Mouse (Mus musculus): Measurements from ENCODE around the gene Plaur. TPM values are rescaled to one million over a fixed set of nuclear protein-coding genes. Genes with fewer than 3 reads are reported as not detected.
A peak's percentile ranks its signal among the peaks of the same experiment; 100 is the strongest.

The Plaur gene
- polyA plus RNA-seq, 1 experiment from 2014 or later = 17.6 TPM

- Histone ChIP-seq H3K4me1 (replicated peaks; ENCODE audit: control insufficient read depth, insufficient read depth, low read length) (no peaks in the 10 kb centered on the region), H3K27me3 (ENCODE audit: control insufficient read depth, insufficient read depth, low read depth, low read length) (no peaks in the 10 kb centered on the region), H3K4me3 (ENCODE audit: low read length) (no peak overlapping the region), H3K36me3 (ENCODE audit: control insufficient read depth, insufficient read depth, low read length) (no peaks in the 10 kb centered on the region), H3K9me3 (ENCODE audit: control insufficient read depth, low read length) (no peaks in the 10 kb centered on the region), H3K27ac (ENCODE audit: low read length) (no peak overlapping the region), H3K9ac (ENCODE audit: low read length) (no peak overlapping the region), H3K4me2 (ENCODE audit: low read depth, low read length) (no peak overlapping the region)
- no peak for ATAC-seq (ENCODE audit: low read depth)
- WGBS = 36% methylated on average over 7 of the region's 7 CpGs
Measured at GRCm38 (mm10) chr7:24439891-24440290, 22.4 kb upstream of the Plaur start.

GRCm38 (mm10) chr7:24441785-24442184 is 20.5 kb upstream of the Plaur start:
- ATAC-seq (ENCODE audit: low read depth) = peak; percentile 49
- Histone ChIP-seq H3K4me3 (ENCODE audit: low read length) (no peak overlapping the region), H3K27me3 (ENCODE audit: control insufficient read depth, insufficient read depth, low read depth, low read length) (no peaks in the 10 kb centered on the region), H3K9ac (ENCODE audit: low read length) (no peak overlapping the region), H3K36me3 (ENCODE audit: control insufficient read depth, insufficient read depth, low read length) (no peaks in the 10 kb centered on the region), H3K4me2 (ENCODE audit: low read depth, low read length) (no peak overlapping the region), H3K9me3 (ENCODE audit: control insufficient read depth, low read length) (no peaks in the 10 kb centered on the region), H3K4me1 (replicated peaks; ENCODE audit: control insufficient read depth, insufficient read depth, low read length) (no peaks in the 10 kb centered on the region), H3K27ac (ENCODE audit: low read length) (no peak overlapping the region)
- 0% methylated on average over 1 of the region's 1 CpGs for WGBS

- Histone ChIP-seq H3K9ac (ENCODE audit: low read length) (no peak overlapping the region), H3K4me2 (ENCODE audit: low read depth, low read length) (no peak overlapping the region), H3K9me3 (ENCODE audit: control insufficient read depth, low read length) (no peaks in the 10 kb centered on the region), H3K4me1 (replicated peaks; ENCODE audit: control insufficient read depth, insufficient read depth, low read length) (no peaks in the 10 kb centered on the region), H3K27ac (ENCODE audit: low read length) (no peak overlapping the region), H3K27me3 (ENCODE audit: control insufficient read depth, insufficient read depth, low read depth, low read length) (no peaks in the 10 kb centered on the region), H3K36me3 (ENCODE audit: control insufficient read depth, insufficient read depth, low read length) (no peaks in the 10 kb centered on the region), H3K4me3 (ENCODE audit: low read length) (no peak overlapping the region)
- WGBS = 38% methylated on average over 8 of the region's 8 CpGs
- ATAC-seq (ENCODE audit: low read depth) = no peak
Measured at GRCm38 (mm10) chr7:24442313-24442712, 20.0 kb upstream of the Plaur start.

GRCm38 (mm10) chr7:24445266-24445926 is 16.9 kb upstream of the Plaur start:
- H3K27ac ChIP-seq (ENCODE audit: low read length) = no peak overlapping the region
- H3K4me2 ChIP-seq (ENCODE audit: low read depth, low read length) = no peak overlapping the region
- H3K4me1 ChIP-seq (replicated peaks; ENCODE audit: control insufficient read depth, insufficient read depth, low read length) = no peaks in the 10 kb centered on the region
- no peak overlapping the region for H3K9ac ChIP-seq (ENCODE audit: low read length)
- H3K36me3 ChIP-seq (ENCODE audit: control insufficient read depth, insufficient read depth, low read length) = no peaks in the 10 kb centered on the region
- H3K4me3 ChIP-seq (ENCODE audit: low read length) = no peak overlapping the region
- WGBS = 82% methylated on average over 9 of the region's 9 CpGs
- no peaks in the 10 kb centered on the region for H3K27me3 ChIP-seq (ENCODE audit: control insufficient read depth, insufficient read depth, low read depth, low read length)
- no peak for ATAC-seq (ENCODE audit: low read depth)
- H3K9me3 ChIP-seq (ENCODE audit: control insufficient read depth, low read length) = no peaks in the 10 kb centered on the region

DNA sequence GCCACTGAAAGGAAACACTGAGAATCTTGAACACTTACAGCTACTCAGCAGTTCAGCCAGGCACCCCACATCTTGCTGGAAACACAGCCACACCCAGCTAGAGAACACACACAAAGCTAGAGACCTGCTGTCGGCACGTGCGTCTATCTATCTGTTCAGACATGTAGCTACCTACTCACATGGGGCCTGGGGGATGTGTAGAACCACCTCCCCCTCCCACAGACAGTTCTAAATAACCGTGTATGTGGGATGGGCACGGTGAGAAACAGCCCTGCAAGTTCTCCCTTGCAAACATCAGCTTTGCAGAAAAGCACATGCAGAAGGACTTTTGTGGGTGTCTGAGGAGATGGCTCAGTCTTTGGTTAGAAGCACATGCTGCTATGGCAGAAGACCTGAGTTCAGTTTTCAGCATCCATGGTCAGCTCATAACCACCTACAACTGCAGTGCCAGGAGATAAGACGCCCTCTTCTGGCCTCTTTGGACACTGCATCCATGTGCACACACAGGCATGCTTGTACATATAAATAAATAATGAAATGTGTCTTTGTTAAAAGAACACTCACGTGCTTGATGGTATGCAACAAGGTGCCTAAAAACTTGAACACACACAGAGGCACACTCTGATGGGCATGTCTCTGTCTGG is 15.5 kb upstream of the Plaur start:
- Histone ChIP-seq H3K4me1 (replicated peaks; ENCODE audit: control insufficient read depth, insufficient read depth, low read length) (no peaks in the 10 kb centered on the region), H3K4me3 (ENCODE audit: low read length) (no peak overlapping the region), H3K4me2 (ENCODE audit: low read depth, low read length) (no peak overlapping the region), H3K9me3 (ENCODE audit: control insufficient read depth, low read length) (no peaks in the 10 kb centered on the region), H3K27me3 (ENCODE audit: control insufficient read depth, insufficient read depth, low read depth, low read length) (no peaks in the 10 kb centered on the region), H3K27ac (ENCODE audit: low read length) (no peak overlapping the region), H3K9ac (ENCODE audit: low read length) (no peak overlapping the region), H3K36me3 (ENCODE audit: control insufficient read depth, insufficient read depth, low read length) (no peaks in the 10 kb centered on the region)
- no peak for ATAC-seq (ENCODE audit: low read depth)
- 64% methylated on average over 7 of the region's 7 CpGs for WGBS

GRCm38 (mm10) chr7:24448782-24449517 is 13.3 kb upstream of the Plaur start:
- Histone ChIP-seq H3K27ac (ENCODE audit: low read length) (no peak overlapping the region), H3K36me3 (ENCODE audit: control insufficient read depth, insufficient read depth, low read length) (no peaks in the 10 kb centered on the region), H3K4me1 (replicated peaks; ENCODE audit: control insufficient read depth, insufficient read depth, low read length) (no peaks in the 10 kb centered on the region), H3K27me3 (ENCODE audit: control insufficient read depth, insufficient read depth, low read depth, low read length) (no peaks in the 10 kb centered on the region), H3K9me3 (ENCODE audit: control insufficient read depth, low read length) (no peaks in the 10 kb centered on the region), H3K4me3 (ENCODE audit: low read length) (no peak overlapping the region), H3K4me2 (ENCODE audit: low read depth, low read length) (no peak overlapping the region), H3K9ac (ENCODE audit: low read length) (no peak overlapping the region)
- ATAC-seq (ENCODE audit: low read depth) = peak; percentile 36; the same call in 1 of the 2 replicates
- WGBS = 52% methylated on average over 14 of the region's 14 CpGs

DNA sequence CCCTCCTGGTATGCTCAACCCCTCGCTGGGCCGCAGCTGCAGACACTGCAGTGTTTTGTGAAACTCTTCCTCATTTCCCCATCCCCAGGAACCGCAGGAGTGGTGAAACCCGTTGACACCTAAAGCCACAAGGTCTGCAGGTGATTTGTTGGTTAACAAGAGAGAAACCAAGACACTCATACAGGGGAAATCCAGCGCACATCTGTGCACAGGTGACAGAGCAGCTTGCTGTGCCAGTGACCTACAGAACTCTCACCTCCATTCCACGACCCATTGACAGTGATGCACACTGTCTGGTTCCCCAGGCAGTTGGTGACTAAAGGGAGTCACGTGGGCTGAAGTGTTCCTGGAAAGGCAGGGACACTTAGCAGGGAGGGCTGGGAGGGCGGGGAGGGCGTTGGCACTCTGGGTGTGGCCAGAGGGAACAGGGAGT is 11.7 kb upstream of the Plaur start:
- Histone ChIP-seq H3K27me3 (ENCODE audit: control insufficient read depth, insufficient read depth, low read depth, low read length) (no peaks in the 10 kb centered on the region), H3K9me3 (ENCODE audit: control insufficient read depth, low read length) (no peaks in the 10 kb centered on the region), H3K4me1 (replicated peaks; ENCODE audit: control insufficient read depth, insufficient read depth, low read length) (no peaks in the 10 kb centered on the region), H3K27ac (ENCODE audit: low read length) (no peak overlapping the region), H3K9ac (ENCODE audit: low read length) (no peak overlapping the region), H3K36me3 (ENCODE audit: control insufficient read depth, insufficient read depth, low read length) (no peaks in the 10 kb centered on the region), H3K4me2 (ENCODE audit: low read depth, low read length) (no peak overlapping the region), H3K4me3 (ENCODE audit: low read length) (no peak overlapping the region)
- ATAC-seq (ENCODE audit: low read depth) = peak; percentile 39; the same call in 1 of the 2 replicates
- 50% methylated on average over 9 of the region's 9 CpGs for WGBS

- H3K4me2 ChIP-seq (ENCODE audit: low read depth, low read length) = no peak within 1 kb of the TSS
- no peaks in the 10 kb centered on the region for H3K4me1 ChIP-seq (replicated peaks; ENCODE audit: control insufficient read depth, insufficient read depth, low read length)
- no peak within 1 kb of the TSS for H3K4me3 ChIP-seq (ENCODE audit: low read length)
- ATAC-seq (ENCODE audit: low read depth) = no peak
- no peak within 1 kb of the TSS for H3K27ac ChIP-seq (ENCODE audit: low read length)
- 60% methylated on average over 9 of the region's 9 CpGs for WGBS
- no peaks in the 10 kb centered on the region for H3K36me3 ChIP-seq (ENCODE audit: control insufficient read depth, insufficient read depth, low read length)
- H3K9ac ChIP-seq (ENCODE audit: low read length) = no peak within 1 kb of the TSS
- no peaks in the 10 kb centered on the region for H3K9me3 ChIP-seq (ENCODE audit: control insufficient read depth, low read length)
- H3K27me3 ChIP-seq (ENCODE audit: control insufficient read depth, insufficient read depth, low read depth, low read length) = no peaks in the 10 kb centered on the region
Measured at GRCm38 (mm10) chr7:24451855-24452311, 10.4 kb upstream of the Plaur start, which contains the start of gene Irgc1. TSS of gene Irgc1 (minus strand) at chr7:24452297.

- H3K9ac ChIP-seq (ENCODE audit: low read length) = no peak overlapping the region
- no peak overlapping the region for H3K27ac ChIP-seq (ENCODE audit: low read length)
- H3K27me3 ChIP-seq (ENCODE audit: control insufficient read depth, insufficient read depth, low read depth, low read length) = no peaks in the 10 kb centered on the region
- 72% methylated on average over 2 of the region's 2 CpGs for WGBS
- peaks cover 3% of the 10 kb centered on the region; the same call in 1 of the 2 replicates for H3K4me1 ChIP-seq (replicated peaks; ENCODE audit: control insufficient read depth, insufficient read depth, low read length)
- no peak for ATAC-seq (ENCODE audit: low read depth)
- H3K36me3 ChIP-seq (ENCODE audit: control insufficient read depth, insufficient read depth, low read length) = no peaks in the 10 kb centered on the region
- H3K4me2 ChIP-seq (ENCODE audit: low read depth, low read length) = no peak overlapping the region
- no peaks in the 10 kb centered on the region for H3K9me3 ChIP-seq (ENCODE audit: control insufficient read depth, low read length)
- H3K4me3 ChIP-seq (ENCODE audit: low read length) = no peak overlapping the region
Measured at GRCm38 (mm10) chr7:24454199-24454598, 8.1 kb upstream of the Plaur start.

Data from lung, embryonic 16.5 days (tissue).